Comparison of ENCODE assay signal across 18 mouse cellular contexts in the genomic region with DNA sequence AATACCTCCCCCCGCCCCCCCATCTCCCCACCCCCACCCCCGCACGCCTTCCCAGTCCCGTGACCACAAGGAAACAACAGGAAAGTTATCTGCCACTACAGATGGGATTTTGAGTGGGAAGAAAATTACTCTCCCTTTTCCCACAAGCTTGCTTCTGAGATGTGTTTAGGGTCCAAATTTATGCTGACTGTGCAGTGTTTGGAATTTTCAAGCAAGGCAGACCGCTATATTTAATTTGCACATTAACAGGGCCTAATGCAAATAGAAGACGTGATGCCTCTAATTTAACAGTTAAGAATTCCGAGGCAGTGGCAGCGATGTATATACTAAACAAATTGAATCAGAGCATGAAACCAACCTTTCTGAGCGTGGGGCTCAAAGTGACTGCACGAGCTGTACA. TPM values are rescaled to one million over a fixed set of nuclear protein-coding genes. Genes with fewer than 3 reads are reported as not detected.
"Had no signal": no experiment of that assay in that cellular context is flagged by ENCODE, and none has a peak within 500 bp of the region (broad histone marks: within the 10 kb centered on the region; RNA-seq: fewer than 3 reads in every experiment).

No protein-coding gene starts in this region.

- H3K9me3 ChIP-seq: midbrain, embryonic 10.5 days; neural tube, embryonic 12.5 days had no signal

- H3K4me2 ChIP-seq: lung, embryonic 14.5 days; midbrain, embryonic 12.5 days; neural tube, embryonic 12.5 days had no signal

- H3K27ac ChIP-seq: midbrain, embryonic 10.5 days; midbrain, embryonic 12.5 days; neural tube, embryonic 12.5 days had no signal

- H3K4me1 ChIP-seq: midbrain, embryonic 12.5 days; neural tube, embryonic 12.5 days had no signal

- ATAC-seq: midbrain, embryonic 16.5 days had no signal

- H3K27me3 ChIP-seq: midbrain, embryonic 12.5 days; neural tube, embryonic 12.5 days had no signal

- DNase-seq: lung, adult 18-20 months; lung, embryonic 14.5 days; lung, postnatal 10 days; midbrain, embryonic 14.5 days; right cerebral cortex, postnatal 25 days; right cerebral cortex, postnatal 4 days; spleen, adult 18-20 months; thymus, adult 18-20 months; thymus, postnatal 14 days; thymus, postnatal 4 days had no signal

- H3K36me3 ChIP-seq: midbrain, embryonic 10.5 days; midbrain, embryonic 12.5 days; neural tube, embryonic 12.5 days had no signal

- H3K9ac ChIP-seq: lung, embryonic 14.5 days; midbrain, embryonic 12.5 days; neural tube, embryonic 12.5 days had no signal

- H3K4me3 ChIP-seq: midbrain, embryonic 10.5 days; midbrain, embryonic 12.5 days; neural tube, embryonic 12.5 days had no signal

RNA-seq across cellular contexts. Expression of a gene that starts 26.0 kb away (rescaled TPM):
- total RNA-seq: megakaryocyte, adult 5-6 weeks; megakaryocyte-erythroid progenitor cell, adult 5-6 weeks; monocyte, adult 5-6 weeks; neutrophil, adult 5-6 weeks had no signal
